Mouse (Mus musculus) heart, embryonic 15.5 days (tissue): ENCODE data around the gene Cd83. TPM values are rescaled to one million over a fixed set of nuclear protein-coding genes. Genes with fewer than 3 reads are reported as not detected.

ENCODE experiments used
- ATAC-seq: fragments of 200-750 bp; cut with Nextera tagmentation; replicated peaks from 2 replicates; pipeline ENCODE4 v1.8.0; 2017; ENCODE audit warnings: low read depth, moderate TSS enrichment; ENCODE audit not compliant: insufficient number of reproducible peaks, insufficient read depth, low FRiP score
- H3K27ac ChIP-seq: fragments of 300-500 bp; sonication (generic); 2 replicates; pipeline ENCODE4 v1.5.1; 2015; ENCODE audit warnings: mild to moderate bottlenecking, inconsistent platforms
- H3K27me3 ChIP-seq: fragments of 300-500 bp; sonication (generic); 2 replicates; pipeline ENCODE4 v1.6.1; 2015; ENCODE audit warnings: inconsistent platforms
- H3K36me3 ChIP-seq: fragments of 300-500 bp; sonication (generic); 2 replicates; pipeline ENCODE4 v1.6.1; 2015; ENCODE audit warnings: mild to moderate bottlenecking, inconsistent platforms
- H3K4me1 ChIP-seq: fragments of 300-500 bp; sonication (generic); replicated peaks from 2 replicates; pipeline ENCODE4 v1.6.1; 2015; ENCODE audit warnings: inconsistent platforms
- H3K4me2 ChIP-seq: fragments of 300-500 bp; sonication (generic); 2 replicates; pipeline ENCODE4 v1.6.1; 2015; ENCODE audit warnings: inconsistent platforms, mild to moderate bottlenecking, moderate library complexity
- H3K4me3 ChIP-seq: fragments of 300-500 bp; sonication (generic); 2 replicates; pipeline ENCODE4 v1.5.1; 2015; ENCODE audit warnings: mild to moderate bottlenecking, inconsistent platforms
- H3K9ac ChIP-seq: fragments of 300-500 bp; sonication (generic); 2 replicates; pipeline ENCODE4 v1.6.1; 2015; ENCODE audit warnings: mild to moderate bottlenecking, inconsistent platforms
- H3K9me3 ChIP-seq: fragments of 300-500 bp; sonication (generic); replicated peaks from 2 replicates; pipeline ENCODE4 v1.6.1; 2016; ENCODE audit warnings: inconsistent platforms
- WGBS: fragments of 180-500 bp; shearing (Covaris S2); methylation state at CpG from one replicate; pipeline ENCODE4 v1.1.7; 2015; ENCODE audit warnings: mixed read lengths; 5-methylcytosine and 5-hydroxymethylcytosine counted together
- polyA plus RNA-seq: library from polyadenylated mRNA; unstranded; fragments of >200 nt; fragmentation: Nextera tagmentation; extraction: Ambion mirVana; gene quantifications from 2 replicates; pipeline ENCODE4 v1.2.1, GENCODE M21; 2015

Gene Cd83
- polyA plus RNA-seq, 1 experiment from 2014 or later = 3.9 TPM

DNA sequence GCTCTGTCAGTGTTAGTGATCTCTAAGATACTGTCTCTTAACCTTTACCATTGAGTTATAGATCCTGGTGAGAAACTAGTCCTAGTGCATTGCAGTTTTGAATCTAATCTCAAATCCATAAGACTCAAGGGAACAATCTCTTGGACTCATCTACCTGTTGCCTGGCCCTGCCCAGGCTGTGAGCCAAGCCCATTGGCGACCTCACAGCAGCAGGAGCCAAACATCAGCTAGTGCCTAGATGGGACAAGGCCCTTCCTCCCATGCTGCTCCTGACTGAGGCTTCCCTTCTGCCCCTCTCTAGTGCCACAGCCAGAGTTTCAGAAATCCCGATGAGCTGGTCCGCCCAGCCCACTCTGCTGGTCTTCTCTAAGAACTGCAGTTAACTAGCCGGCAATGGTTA is 14.1 kb downstream of the Cd83 start:
- no peaks in the 10 kb centered on the region for H3K9me3 ChIP-seq
- H3K4me3 ChIP-seq = no peak overlapping the region
- H3K4me1 ChIP-seq = peaks cover 7% of the 10 kb centered on the region
- H3K9ac ChIP-seq = no peak overlapping the region
- H3K27ac ChIP-seq = no peak overlapping the region
- H3K4me2 ChIP-seq = no peak overlapping the region
- no peaks in the 10 kb centered on the region for H3K36me3 ChIP-seq
- ATAC-seq = no peak
- whole genome bisulfite sequencing = 78% methylated on average over 4 of the region's 4 CpGs
- no peaks in the 10 kb centered on the region for H3K27me3 ChIP-seq

DNA sequence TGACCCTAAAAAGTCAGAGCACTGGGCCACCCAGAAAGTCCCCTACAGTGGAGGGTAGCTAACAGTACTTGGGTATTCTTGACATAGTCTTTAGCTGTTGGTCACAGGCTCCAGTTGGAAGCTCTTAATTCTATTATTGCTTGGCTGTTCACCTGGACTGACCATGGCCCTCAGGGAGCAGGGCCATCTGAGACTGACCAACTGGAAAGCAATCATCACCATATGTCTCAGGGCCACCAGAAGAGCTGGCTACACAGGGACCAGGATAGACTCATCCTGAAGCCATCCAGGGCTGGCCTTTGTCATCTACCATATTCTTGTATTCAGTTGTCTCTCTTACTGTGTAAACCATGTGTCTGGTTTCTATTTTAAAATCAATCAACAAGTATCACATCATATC is 15.6 kb downstream of the Cd83 start:
- no peaks in the 10 kb centered on the region for H3K36me3 ChIP-seq
- no peak overlapping the region for H3K4me2 ChIP-seq
- no peak overlapping the region for H3K4me3 ChIP-seq
- H3K27ac ChIP-seq = no peak overlapping the region
- no peaks in the 10 kb centered on the region for H3K9me3 ChIP-seq
- H3K4me1 ChIP-seq = peaks cover 7% of the 10 kb centered on the region
- H3K27me3 ChIP-seq = no peaks in the 10 kb centered on the region
- H3K9ac ChIP-seq = no peak overlapping the region
- ATAC-seq = no peak

DNA sequence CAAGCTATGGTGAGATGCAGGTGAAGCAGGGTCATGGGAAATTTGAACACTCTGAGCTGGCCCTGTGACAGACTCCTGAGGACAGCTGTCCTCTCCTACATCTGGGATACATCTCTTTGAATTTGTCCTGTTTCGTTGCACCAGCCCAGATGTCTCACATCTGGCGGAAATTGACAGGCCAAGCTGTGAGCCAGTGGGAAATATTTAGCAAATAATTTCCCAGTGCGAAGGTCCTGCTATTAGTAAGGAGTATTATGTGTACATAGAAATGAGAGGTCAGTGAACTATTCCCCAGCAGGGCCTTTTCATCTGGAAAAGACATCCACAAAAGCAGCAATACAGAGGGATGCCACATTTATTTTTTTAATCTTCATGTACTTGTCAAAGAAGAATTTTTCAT is 17.4 kb downstream of the Cd83 start:
- 67% methylated on average over 3 of the region's 3 CpGs for WGBS
- ATAC-seq = no peak
- Histone ChIP-seq H3K27ac (no peak overlapping the region), H3K36me3 (no peaks in the 10 kb centered on the region), H3K9ac (no peak overlapping the region), H3K9me3 (no peaks in the 10 kb centered on the region), H3K4me1 (0 out of 2 replicates have a peak, but pooled peaks cover 3% of the 10 kb centered on the region), H3K27me3 (no peaks in the 10 kb centered on the region), H3K4me3 (no peak overlapping the region), H3K4me2 (no peak overlapping the region)

DNA sequence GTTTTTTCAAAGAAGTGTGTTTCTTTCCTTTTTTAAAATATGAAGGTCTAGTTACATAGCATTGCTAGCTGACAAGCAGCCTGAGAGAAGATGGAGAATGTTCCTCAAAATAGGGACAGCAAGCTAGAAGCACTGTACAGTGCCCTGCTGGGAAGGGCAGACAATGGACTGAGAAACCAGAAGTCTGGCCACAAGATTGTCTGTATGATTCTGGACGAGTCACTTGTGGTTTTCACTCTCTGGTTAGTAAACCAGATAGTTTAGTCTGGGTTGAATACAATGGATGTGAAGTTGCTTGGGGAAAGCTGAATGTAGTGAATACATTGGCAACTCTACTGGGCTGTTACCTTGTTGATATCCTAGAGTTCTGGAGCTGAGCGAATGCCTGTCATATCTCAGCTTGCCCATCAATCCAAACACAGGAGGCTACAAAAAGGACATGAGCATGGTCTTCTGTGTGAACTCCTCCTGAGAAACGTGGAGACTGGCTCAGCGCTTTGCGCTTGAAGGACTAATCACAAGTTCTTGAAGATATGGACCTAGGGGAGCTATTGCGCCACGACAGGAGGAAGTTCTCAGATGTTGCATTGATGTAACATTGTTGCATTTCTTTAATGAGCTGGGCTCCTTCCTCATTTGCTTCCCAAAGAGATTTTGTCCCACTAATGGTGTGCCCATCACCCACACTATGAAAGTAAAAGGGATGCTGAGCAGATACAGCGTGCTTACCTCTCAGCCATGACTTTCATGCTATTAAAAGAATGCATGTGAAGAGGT is 18.0 kb downstream of the Cd83 start:
- Histone ChIP-seq H3K4me2 (no peak overlapping the region), H3K9me3 (no peaks in the 10 kb centered on the region), H3K36me3 (no peaks in the 10 kb centered on the region), H3K27ac (no peak overlapping the region), H3K4me3 (no peak overlapping the region), H3K4me1 (no peaks in the 10 kb centered on the region), H3K27me3 (no peaks in the 10 kb centered on the region), H3K9ac (no peak overlapping the region)
- WGBS = 77% methylated on average over 8 of the region's 8 CpGs
- ATAC-seq = no peak

DNA sequence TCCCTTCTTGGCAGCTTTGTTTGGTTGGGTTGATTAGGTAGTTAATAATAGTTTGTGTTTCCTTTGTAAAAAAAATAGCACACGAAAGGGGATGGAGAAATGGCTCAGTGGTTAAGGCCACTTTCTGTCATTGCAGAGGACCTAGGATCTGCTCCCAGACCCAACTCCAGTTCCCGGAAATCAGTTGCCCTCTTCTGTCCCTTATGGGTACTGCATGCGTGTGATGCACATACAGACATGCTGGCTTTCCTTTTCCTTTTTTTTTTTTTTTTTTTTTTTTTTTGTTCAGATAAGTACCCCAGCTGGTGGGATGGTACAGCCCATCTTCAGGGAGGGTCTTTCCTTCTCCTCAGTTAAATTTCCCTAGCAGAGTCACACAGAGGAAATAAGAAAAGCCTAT is 20.1 kb downstream of the Cd83 start:
- WGBS = 88% methylated on average over 3 of the region's 3 CpGs
- Histone ChIP-seq H3K9ac (no peak overlapping the region), H3K9me3 (no peaks in the 10 kb centered on the region), H3K36me3 (no peaks in the 10 kb centered on the region), H3K4me3 (no peak overlapping the region), H3K4me1 (no peaks in the 10 kb centered on the region), H3K4me2 (no peak overlapping the region), H3K27ac (no peak overlapping the region), H3K27me3 (no peaks in the 10 kb centered on the region)
- no peak for ATAC-seq

DNA sequence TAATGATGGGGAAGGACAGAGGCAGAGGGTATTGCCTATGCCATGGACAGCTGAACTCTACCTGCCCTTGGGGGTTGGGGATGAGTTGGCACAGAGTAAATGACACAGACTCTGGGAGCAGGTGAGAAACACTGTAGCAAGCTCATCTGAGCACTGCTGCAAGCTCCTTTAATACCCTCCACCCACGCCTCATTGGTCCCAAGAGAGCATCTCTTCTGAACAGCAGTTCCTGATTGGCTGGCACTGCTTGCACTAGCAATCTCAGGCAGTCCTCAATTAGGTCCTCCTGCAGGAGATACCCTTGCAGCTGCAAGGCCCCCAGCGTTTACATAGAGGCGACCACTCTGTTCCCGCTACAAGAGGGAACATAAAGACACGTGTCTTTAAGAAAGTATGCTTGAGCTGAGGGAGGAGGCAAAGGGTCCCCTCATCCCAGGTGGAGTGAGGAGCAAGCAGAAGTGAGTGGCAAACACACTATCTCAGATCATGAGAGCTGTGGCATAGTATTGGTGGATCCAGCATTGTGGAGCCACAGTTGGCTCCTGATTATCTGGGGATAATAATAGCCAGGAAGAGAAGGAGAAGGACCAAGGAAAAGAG is 20.7 kb downstream of the Cd83 start:
- no peak for ATAC-seq
- Histone ChIP-seq H3K27me3 (no peaks in the 10 kb centered on the region), H3K9ac (no peak overlapping the region), H3K4me3 (no peak overlapping the region), H3K4me1 (no peaks in the 10 kb centered on the region), H3K9me3 (no peaks in the 10 kb centered on the region), H3K4me2 (no peak overlapping the region), H3K27ac (no peak overlapping the region), H3K36me3 (no peaks in the 10 kb centered on the region)
- WGBS = 82% methylated on average over 5 of the region's 5 CpGs

DNA sequence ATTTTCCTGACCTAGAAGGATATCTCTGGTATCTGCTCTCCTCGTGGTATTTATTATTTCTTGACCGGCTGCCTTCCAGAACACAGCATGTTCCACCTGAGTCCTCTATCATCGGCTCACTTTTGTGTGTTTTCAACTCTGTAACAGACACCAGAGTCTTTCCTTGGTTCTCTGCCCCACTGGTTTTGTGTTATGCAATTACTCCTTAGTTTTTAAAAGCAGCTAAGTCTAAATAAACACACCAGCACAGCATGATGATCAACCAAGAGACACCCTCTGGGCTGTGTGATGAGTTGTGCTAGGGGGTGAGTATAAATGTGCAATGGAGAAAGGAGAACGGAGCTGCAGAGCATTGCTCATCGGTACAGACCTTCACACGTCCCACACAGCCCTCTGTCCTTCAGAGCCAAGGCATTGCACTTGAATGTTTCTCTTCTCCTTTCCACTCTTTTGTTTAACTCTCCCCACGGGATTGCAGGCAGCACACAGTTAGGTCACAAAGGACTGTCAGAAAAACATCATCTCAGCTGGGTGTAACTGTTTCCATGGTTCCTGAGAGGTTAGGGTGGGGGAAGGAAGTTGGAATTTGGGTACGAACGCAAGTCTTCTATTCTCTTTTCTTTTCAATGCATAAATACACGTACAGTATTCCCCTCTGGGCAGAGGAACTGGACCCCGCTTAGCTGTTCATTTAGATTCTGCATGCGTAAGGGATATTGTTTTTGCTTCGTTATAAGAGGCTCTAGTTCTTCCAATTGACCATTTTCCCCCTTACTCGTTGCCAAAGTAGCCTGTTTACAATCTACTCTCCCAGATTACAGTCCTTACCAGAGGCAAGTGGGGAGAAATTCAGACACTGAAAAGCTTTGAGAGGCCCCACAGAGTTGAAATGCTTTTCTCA is 22.0 kb downstream of the Cd83 start:
- WGBS = 68% methylated on average over 14 of the region's 14 CpGs
- Histone ChIP-seq H3K27ac (no peak overlapping the region), H3K9ac (no peak overlapping the region), H3K27me3 (no peaks in the 10 kb centered on the region), H3K4me1 (no peaks in the 10 kb centered on the region), H3K4me3 (no peak overlapping the region), H3K36me3 (no peaks in the 10 kb centered on the region), H3K9me3 (no peaks in the 10 kb centered on the region), H3K4me2 (no peak overlapping the region)
- no peak for ATAC-seq

DNA sequence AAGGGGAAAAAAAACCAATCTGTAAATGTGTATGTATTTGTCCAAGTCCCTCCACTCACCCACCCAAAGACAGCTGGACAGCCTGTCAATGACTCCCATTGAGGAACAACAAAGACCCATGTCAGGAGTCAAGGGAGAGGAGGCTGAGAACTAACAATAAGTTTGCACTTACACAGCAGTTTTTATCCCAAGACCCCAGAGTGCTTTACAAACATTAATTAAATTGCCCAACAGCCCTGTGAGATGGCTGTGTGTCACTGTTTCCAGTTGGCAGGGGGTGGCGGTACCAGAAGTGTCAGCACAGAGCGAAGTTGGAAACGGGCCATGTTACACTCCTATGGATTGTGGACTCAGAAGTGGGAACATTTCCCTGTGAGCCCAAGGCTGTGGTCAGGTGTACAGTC is 22.7 kb downstream of the Cd83 start:
- Histone ChIP-seq H3K9ac (no peak overlapping the region), H3K4me2 (no peak overlapping the region), H3K4me3 (no peak overlapping the region), H3K27ac (no peak overlapping the region), H3K4me1 (no peaks in the 10 kb centered on the region), H3K27me3 (no peaks in the 10 kb centered on the region), H3K36me3 (no peaks in the 10 kb centered on the region), H3K9me3 (no peaks in the 10 kb centered on the region)
- no peak for ATAC-seq
- 79% methylated on average over 3 of the region's 3 CpGs for WGBS

DNA sequence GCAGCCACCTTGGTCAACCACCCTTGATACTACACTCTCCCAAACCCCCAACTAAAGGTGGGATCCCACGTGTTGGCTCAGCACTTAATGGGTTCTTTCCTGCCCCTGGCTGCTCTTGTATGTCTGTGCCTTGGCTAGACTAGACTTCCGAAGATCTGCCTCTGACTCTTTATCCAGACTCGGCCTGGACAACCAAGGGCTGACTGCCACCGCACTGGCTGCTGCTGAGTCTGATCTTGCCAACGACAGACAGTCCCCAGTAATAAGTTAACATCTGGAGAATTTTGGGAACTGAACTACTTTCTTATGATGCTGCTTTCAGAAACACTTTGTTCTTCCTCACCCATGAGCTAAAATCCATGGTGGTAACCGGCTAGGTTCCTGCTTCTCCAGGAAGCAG is 26.0 kb downstream of the Cd83 start:
- no peak for ATAC-seq
- WGBS = 78% methylated on average over 6 of the region's 6 CpGs
- no peak overlapping the region for H3K4me2 ChIP-seq
- no peaks in the 10 kb centered on the region for H3K9me3 ChIP-seq
- no peak overlapping the region for H3K9ac ChIP-seq
- no peaks in the 10 kb centered on the region for H3K27me3 ChIP-seq
- H3K36me3 ChIP-seq = no peaks in the 10 kb centered on the region
- H3K27ac ChIP-seq = no peak overlapping the region
- H3K4me3 ChIP-seq = no peak overlapping the region
- H3K4me1 ChIP-seq = no peaks in the 10 kb centered on the region

DNA sequence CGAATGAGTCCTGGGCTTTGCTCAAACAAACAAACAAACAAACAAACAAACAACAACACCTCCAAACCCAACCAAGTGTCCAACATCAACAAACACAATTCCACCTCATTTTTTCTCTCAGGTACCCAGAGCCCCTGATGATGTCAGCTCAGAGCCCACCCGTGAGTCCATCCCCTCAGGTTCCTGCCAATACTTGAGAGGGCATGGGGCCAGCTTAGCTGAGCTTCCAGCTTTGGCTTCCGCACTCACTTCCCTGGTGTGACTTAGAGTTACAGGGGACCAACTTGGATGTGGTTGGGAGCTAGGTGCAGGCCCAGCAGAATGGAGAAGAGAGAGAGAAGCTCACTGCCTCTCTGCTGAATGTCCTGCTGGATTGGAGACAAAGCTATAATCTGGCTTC is 27.3 kb downstream of the Cd83 start:
- no peak overlapping the region for H3K4me3 ChIP-seq
- no peak for ATAC-seq
- H3K4me1 ChIP-seq = no peaks in the 10 kb centered on the region
- no peak overlapping the region for H3K27ac ChIP-seq
- H3K36me3 ChIP-seq = no peaks in the 10 kb centered on the region
- no peak overlapping the region for H3K9ac ChIP-seq
- H3K4me2 ChIP-seq = no peak overlapping the region
- no peaks in the 10 kb centered on the region for H3K27me3 ChIP-seq
- WGBS = 89% methylated on average over 3 of the region's 3 CpGs
- no peaks in the 10 kb centered on the region for H3K9me3 ChIP-seq

DNA sequence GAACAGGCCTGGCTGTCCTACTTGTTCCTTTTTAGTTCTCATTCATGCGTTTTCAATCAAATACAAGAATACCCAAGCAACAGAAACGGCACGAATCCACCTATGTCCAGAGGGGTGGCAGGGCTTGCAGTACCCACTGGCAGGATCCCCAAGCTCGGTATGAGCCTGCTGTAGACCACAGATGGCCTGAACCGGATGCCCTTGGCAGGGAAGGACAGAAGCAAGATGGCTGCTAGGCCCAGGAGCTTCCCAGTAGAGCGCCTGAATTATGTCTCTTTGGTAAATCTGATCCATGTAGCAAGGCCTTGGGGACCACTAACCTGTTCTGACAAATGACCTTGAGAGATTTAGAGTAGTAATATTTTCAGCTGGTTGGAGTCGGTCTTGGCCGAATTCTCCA is 28.9 kb downstream of the Cd83 start:
- no peaks in the 10 kb centered on the region for H3K27me3 ChIP-seq
- H3K9ac ChIP-seq = no peak overlapping the region
- no peaks in the 10 kb centered on the region for H3K4me1 ChIP-seq
- no peak overlapping the region for H3K4me2 ChIP-seq
- H3K27ac ChIP-seq = no peak overlapping the region
- 87% methylated on average over 8 of the region's 8 CpGs for WGBS
- H3K9me3 ChIP-seq = no peaks in the 10 kb centered on the region
- H3K4me3 ChIP-seq = no peak overlapping the region
- H3K36me3 ChIP-seq = no peaks in the 10 kb centered on the region
- ATAC-seq = no peak
